Mouse (Mus musculus) mature B cell (primary cell): ENCODE measurements around the gene Slc16a7.

Experiments
- in situ Hi-C: fragments of 300-500 bp; cut with MboI; formaldehyde crosslinking; loops from 2 replicates; pipeline ENCODE4 v1.14.3; 2019

Slc16a7 gene

DNA sequence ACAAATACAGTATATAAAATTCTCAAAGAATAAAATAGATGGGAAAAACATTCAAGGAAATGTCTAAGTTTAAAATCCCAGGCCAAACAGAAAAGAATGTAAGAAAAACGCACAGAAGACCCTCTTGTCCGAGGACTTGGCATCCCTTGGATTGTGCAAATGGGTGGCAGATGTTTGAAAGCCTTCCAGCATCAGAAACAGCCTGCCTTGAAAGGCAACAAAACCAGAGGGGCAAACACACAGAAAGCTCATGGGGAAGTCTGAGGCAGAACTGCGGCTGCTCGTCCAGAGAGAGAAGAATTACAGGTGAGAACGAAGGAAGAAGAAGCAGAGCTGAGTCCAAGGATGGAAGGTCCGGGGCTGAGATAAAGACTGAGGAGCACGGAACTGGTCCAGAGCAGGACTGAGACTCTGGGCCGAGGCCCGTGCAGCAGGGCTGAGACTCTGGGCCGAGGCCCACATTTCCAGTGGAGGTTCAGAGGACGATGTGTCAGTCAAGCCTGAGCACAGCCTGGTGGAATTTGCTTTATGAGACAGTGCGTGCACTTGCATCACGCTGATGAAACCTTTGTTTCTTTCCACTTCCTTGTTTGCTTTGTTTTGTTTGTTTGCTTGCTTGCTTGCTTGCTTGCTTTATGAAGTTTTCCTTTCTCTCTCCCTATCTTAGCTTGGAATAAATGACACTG, 65.0 kb downstream of the Slc16a7 start:
- in situ Hi-C loops, result no loop called here

DNA sequence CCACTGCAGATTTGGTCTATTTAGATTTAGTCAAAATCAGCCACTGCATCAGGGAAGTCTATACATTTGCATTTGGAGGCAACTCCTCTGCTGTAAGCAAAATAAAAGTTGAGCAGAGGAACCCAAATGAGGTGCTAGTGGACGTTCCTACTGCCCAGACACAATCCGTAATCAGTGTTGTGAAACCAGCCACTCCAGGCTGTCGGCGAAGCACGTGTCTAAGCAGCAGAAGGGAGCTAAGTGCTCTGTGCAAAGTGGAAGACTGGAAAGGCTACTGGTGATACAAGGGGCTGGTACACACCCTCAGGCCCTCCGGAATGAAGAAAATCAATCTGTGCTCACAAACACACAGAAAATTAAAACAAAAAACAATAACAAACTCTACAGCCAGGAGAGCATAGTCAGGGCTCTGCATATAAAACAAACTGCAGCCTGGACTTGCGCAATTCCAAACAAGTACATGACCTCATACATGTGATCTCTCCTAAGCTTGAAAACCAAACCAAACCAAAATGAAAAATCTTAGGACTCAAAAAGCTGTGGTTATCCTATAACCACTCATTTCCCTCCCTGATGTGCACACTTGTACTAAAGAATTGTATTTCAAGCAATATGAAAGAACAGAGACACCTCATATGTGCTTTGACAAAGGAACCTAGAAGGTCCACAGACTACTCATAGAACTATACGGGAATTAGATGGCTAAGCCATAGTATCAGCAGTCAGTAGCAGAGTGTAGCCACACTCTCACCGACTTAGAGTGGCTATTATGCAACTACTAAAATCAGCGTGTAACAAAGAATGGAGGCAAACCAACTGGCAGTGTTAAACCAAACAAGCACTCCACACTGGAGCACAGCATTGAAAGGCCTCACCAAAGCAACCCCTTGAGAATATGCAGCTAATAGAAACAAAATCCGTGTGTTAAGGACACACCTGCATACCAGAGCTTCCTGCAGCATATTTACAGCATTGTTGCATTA, 67.5 kb downstream of the Slc16a7 start:
- in situ Hi-C loops, result no loop called here

DNA sequence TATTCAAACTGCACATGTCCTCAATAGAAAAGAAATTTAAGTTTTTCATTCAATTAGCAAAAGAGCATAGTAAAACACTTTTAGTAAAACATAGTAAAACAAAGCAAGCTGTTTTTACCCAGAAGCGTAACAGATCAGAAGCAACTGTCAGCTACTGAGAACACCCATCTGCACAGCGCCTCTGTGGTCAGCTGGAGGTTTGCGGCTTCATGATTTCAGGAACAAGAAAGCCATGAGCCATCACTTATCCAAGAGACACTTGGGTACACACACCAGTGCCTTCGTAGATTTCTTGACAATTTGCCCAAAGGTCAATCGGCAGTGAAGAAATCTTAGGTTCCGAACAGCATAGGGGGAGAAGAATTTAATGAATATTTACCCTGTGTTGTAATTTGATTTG, 71.9 kb downstream of the Slc16a7 start:
- in situ Hi-C loops, result no loop called here

DNA sequence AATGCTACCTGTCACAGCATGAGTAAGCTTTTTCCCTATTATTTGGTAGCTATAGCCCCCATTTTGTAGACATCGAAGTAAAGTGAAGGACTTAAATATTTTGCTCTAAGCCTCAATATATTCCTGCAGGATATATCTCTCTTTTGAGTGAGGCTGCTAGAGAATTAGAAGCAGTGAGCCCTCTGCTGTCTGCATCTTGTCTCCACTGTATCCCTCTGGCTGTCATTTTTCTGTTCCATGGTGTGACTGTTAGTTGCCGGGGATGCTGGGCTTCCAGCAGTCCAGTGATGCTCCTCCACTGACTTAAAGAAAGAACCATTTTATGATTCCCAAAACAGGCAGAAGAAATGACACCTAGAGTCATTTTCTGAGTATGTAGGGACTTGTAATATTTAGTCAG, 78.4 kb downstream of the Slc16a7 start:
- in situ Hi-C loops, result no loop called here

DNA sequence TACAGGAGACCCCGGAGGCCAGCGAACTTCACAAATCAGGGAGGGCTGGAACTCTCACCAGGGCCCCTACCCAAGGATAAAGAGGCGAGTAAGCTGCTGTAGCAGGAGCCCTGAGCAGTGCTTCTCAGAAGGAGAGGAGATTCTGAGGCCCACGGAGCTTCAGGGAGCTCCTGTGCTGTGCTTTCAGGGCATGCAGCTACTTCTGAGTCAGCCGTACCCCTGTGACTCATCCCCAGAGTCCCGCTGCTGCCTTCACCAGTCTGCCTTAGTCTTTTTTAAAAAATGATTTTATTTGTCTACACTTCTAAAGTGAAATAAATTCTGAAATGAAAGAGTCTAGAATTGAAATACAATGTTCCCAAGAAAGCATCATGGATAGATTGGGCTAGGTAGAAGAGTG, 91.2 kb downstream of the Slc16a7 start:
- in situ Hi-C loops, result no loop called here

DNA sequence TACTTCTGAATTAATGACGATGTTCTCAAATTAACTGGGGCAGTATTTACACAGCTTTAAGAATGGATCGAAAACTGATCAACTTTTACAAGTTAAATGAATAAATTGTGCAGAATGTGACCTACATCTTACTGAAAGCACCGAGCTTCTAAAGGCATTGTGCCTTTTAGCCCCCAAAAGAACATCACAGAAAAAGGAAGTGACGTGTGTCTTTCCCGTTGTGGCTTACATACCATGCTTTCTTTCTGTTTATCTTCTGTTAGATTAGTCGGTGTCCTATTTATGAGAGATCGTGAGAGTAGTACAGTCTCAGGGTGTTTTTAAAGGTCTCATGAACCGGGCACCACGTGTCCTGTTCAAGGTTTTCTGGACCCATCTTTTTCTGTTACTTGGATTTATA, 98.9 kb downstream of the Slc16a7 start:
- in situ Hi-C loops, result no loop called here

DNA sequence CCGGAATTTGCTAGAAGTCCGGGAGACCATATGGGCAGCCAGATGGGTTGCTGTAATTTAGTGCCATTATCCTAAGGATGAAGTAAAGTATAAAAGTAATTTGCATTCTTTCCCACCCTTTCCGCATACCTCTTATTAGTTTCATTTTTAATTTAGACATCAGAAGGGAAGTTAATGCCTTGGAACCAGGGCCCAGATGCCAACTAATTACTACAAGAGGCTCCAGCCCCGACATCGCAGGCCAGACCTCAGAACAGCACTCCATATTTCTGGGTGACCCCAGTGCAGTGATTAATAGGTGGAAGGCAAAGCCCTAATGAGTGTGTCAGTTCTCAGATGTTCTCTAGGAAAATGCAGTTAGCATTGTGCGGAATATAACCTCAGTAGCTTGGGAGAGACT, 100.7 kb downstream of the Slc16a7 start:
- in situ Hi-C loops, result no loop called here

DNA sequence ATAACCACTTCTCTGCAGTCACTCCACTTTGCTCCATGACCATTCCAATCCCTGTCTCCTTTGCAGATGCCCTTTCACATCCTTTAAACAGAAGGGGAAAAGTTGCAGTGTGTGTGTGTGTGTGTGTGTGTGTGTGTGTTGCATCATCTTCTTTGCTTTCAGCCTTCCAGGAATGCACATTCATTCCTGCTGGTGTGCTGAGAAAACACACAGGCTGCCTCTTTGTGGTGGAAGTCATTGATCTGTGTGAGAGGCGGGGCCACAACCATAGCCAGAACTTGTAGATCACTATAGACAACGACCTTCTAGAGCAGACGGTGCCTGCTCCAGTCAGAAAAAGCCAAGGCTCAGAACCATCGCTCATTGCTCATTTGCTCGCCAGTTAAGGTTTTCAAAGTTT, 103.9 kb downstream of the Slc16a7 start:
- in situ Hi-C loops, result no loop called here

GRCm38 (mm10) chr10:125275149-125275848, 114.0 kb downstream of the Slc16a7 start:
- in situ Hi-C loops, result no loop called here

GRCm38 (mm10) chr10:125274519-125275148, 114.6 kb downstream of the Slc16a7 start:
- in situ Hi-C loops, result no loop called here

DNA sequence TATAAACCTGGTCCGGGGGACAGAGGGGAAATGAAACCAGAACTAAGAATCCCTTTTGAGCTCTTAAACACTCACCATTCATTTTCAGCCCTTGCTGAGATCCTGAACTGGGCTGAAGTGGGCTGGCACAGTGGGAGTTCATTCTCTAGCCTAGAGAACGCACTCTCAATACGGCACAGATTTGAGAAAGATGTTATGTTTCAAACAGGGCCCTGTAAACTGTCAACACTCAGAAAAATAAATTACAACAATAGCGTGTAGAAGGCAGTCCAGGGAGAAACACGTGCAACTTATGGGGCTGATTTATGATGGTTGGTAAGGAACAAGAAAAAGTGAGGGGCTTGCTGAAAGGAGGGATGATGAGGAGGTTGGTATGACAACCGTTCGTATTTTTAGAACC, 115.5 kb downstream of the Slc16a7 start:
- in situ Hi-C loops, result no loop called here

DNA sequence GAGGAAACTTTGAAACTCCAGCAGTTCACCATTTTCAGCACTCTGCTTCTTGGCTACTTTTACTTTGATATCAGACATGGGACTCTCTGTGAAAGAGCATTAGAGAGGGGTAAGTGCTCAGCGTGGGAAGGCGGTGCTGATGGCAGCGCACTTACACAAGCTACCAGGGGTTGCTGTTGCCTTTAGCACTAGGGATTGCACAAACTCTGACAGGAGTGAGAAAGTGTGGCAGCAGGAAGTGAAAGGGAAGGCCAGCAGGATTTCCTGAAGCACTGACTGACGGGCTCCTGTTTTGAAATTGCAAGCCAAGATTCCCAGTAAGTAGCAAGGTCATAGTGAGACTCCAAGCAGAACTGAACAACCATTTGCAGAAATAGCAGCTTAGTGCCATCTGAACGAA, 117.8 kb downstream of the Slc16a7 start:
- in situ Hi-C loops, result no loop called here

- in situ Hi-C loops, result no loop called here
These were observed 119.0 kb downstream of the Slc16a7 start for GRCm38 (mm10) chr10:125270266-125270665.

DNA sequence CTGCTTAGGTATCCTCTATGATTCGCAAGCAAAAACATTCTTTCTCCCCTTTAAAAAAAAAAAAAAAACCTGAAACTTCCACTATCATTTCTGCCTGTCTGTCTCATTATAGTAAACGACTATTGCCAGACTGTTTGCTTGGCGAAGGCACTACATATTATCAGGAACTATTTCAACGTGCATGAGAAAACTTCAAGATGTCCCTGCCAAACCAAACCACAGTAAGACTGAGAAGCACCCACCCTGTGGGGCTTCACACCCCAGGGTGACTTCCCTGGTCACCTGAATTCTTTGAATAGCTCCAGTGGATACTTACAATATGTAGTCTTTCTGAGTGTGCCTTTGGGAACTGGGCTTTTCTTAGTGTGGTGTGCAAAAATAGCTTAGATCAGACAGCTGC, 122.9 kb downstream of the Slc16a7 start:
- in situ Hi-C loops, result no loop called here

GRCm38 (mm10) chr10:125265901-125266300, 123.4 kb downstream of the Slc16a7 start:
- in situ Hi-C loops, result no loop called here

- in situ Hi-C loops, result no loop called here
These were observed 123.8 kb downstream of the Slc16a7 start for GRCm38 (mm10) chr10:125265467-125265866.

DNA sequence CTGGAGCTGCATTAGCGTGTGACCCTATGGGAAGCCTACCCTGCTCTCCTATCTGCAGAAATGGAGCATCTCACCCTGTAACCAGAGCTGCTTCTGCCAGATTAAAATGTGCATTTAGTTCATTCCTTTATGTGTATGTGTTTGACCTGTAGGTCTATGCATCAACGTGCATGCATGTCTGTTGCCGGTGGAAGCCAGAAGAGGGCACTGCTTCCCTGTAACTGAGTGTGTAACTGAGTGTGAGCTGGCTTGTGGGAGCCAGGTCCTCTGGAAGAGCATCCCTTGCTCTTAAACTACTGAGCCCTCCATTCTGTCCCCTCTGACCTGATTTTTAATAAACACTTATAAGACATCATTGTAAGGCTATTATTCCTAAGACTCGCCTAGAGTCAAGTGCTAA, 124.3 kb downstream of the Slc16a7 start:
- in situ Hi-C loops, result no loop called here

DNA sequence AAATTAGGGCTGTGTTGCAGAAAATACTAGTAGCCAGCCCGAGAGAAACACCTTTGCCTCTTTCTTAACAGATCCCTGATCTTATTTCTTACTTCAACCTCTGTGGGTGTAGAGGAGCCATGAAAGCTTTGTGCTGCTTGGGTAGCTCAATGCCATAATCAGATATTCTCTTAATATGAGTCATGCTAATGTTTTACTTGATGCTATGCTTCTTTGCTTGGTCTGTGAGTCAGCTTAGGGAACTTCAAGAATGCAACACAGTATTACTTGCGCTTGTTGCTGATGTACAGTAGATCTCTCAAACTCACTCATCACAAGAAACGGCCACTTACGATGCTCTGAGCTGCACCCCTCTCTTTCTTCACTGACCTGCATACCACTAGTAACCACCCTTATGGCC, 133.4 kb downstream of the Slc16a7 start:
- in situ Hi-C loops, result no loop called here

- in situ Hi-C loops, result no loop called here
These were observed 174.7 kb downstream of the Slc16a7 start for GRCm38 (mm10) chr10:125214536-125214935.

DNA sequence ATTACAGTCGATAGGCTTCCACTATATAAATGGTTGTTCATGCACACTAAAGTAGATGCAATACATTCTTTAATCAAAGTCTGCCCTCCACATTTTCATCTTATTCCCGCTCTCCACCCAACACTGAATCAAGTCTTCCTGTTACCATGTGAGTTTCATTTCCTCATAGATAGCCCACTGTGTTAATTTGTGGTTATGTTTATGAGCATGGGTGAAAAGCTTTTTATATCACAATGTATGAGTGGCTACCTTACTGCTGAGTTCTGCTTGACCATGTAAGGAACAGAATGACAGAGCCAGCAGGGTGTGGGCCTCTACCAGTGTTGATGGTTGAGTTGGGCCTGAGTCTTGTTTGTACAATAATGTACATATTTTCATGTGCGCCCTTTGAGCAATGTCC, 175.5 kb downstream of the Slc16a7 start:
- in situ Hi-C loops, result no loop called here

GRCm38 (mm10) chr10:125187544-125187943, 201.7 kb downstream of the Slc16a7 start:
- in situ Hi-C loops, result no loop called here

- in situ Hi-C loops, result no loop called here
These were observed 203.9 kb downstream of the Slc16a7 start for GRCm38 (mm10) chr10:125185387-125185786.
